Mouse (Mus musculus) forebrain, embryonic 11.5 days (tissue): Measurements from ENCODE around the gene Ccdc60. TPM values are rescaled to one million over a fixed set of nuclear protein-coding genes. Genes with fewer than 3 reads are reported as not detected.
"Not testable (repeated sequence)": the region's sequence is repeated elsewhere in the genome, so short reads cannot be mapped to it uniquely, and the experiment has no call there.

Source experiments
- ATAC-seq: fragments of 200-750 bp; cut with Nextera tagmentation; replicated peaks from 2 replicates; pipeline ENCODE4 v1.8.0; 2017; ENCODE audit warnings: moderate TSS enrichment; ENCODE audit not compliant: low FRiP score
- DNase-seq: peaks from one replicate; pipeline ENCODE4 v3.0.0-alpha.2; 2017; ENCODE audit warnings: low spot score
- H3K27ac ChIP-seq: fragments of 300-500 bp; sonication (generic); 2 replicates; pipeline ENCODE4 v1.5.1; 2014; ENCODE audit warnings: low read depth, low read length
- H3K27me3 ChIP-seq: fragments of 300-500 bp; sonication (generic); 2 replicates; pipeline ENCODE4 v1.6.1; 2014; ENCODE audit warnings: mild to moderate bottlenecking, low read length, mixed read lengths; ENCODE audit not compliant: control insufficient read depth, insufficient read depth
- H3K36me3 ChIP-seq: fragments of 300-500 bp; sonication (generic); 2 replicates; pipeline ENCODE4 v1.6.1; 2014; ENCODE audit warnings: mild to moderate bottlenecking, low read length, moderate library complexity, mixed read lengths; ENCODE audit not compliant: control insufficient read depth, insufficient read depth
- H3K4me1 ChIP-seq: fragments of 300-500 bp; sonication (generic); replicated peaks from 2 replicates; pipeline ENCODE4 v1.6.1; 2014; ENCODE audit warnings: low read length, mixed read lengths; ENCODE audit not compliant: control insufficient read depth, insufficient read depth
- H3K4me2 ChIP-seq: fragments of 300-500 bp; sonication (generic); 2 replicates; pipeline ENCODE4 v1.6.1; 2014; ENCODE audit warnings: low read depth, mild to moderate bottlenecking, low read length, moderate library complexity, mixed read lengths; ENCODE audit not compliant: severe bottlenecking
- H3K4me3 ChIP-seq: fragments of 300-500 bp; sonication (generic); 2 replicates; pipeline ENCODE4 v1.5.1; 2014; ENCODE audit warnings: low read depth, low read length
- H3K9ac ChIP-seq: fragments of 300-500 bp; sonication (generic); 2 replicates; pipeline ENCODE4 v1.6.1; 2014; ENCODE audit warnings: low read length
- H3K9me3 ChIP-seq: fragments of 300-500 bp; sonication (generic); 2 replicates; pipeline ENCODE4 v1.6.1; 2016; ENCODE audit warnings: low read length, mixed read lengths; ENCODE audit not compliant: control insufficient read depth
- WGBS: fragments of 180-500 bp; shearing (Covaris S2); extraction: QIAGEN DNeasy Blood & Tissue Kit; methylation state at CpG from one replicate; pipeline ENCODE4 v1.1.7; 2014; 5-methylcytosine and 5-hydroxymethylcytosine counted together
- polyA plus RNA-seq: library from polyadenylated mRNA; unstranded; fragments of >200 nt; fragmentation: Nextera tagmentation; extraction: Ambion mirVana; gene quantifications from 2 replicates; pipeline ENCODE4 v1.2.1, GENCODE M21; 2014

Ccdc60 gene
- polyA plus RNA-seq, 1 experiment from 2014 or later: 0.92 TPM

- H3K36me3 ChIP-seq: no peaks in the 10 kb centered on the region
- DNase-seq (no peak), ATAC-seq (no peak)
- no peak overlapping the region for H3K4me3 ChIP-seq
- 60% methylated on average over 6 of the region's 6 CpGs for WGBS
- no peak overlapping the region for H3K9ac ChIP-seq
- 0 out of 2 replicates have a peak, but pooled peaks cover 2% of the 10 kb centered on the region for H3K4me1 ChIP-seq
- no peak overlapping the region for H3K27ac ChIP-seq
- no peak overlapping the region for H3K4me2 ChIP-seq
- H3K27me3 ChIP-seq: peaks cover 66% of the 10 kb centered on the region
- H3K9me3 ChIP-seq: peaks cover 3% of the 10 kb centered on the region; the same call in 1 of the 2 replicates
Observed at GRCm38 (mm10) chr5:116309383-116309801, 20.6 kb upstream of the Ccdc60 start.

GRCm38 (mm10) chr5:116305557-116305956 is 16.8 kb upstream of the Ccdc60 start:
- H3K9ac ChIP-seq: no peak overlapping the region
- no peak for DNase-seq
- no peaks in the 10 kb centered on the region for H3K36me3 ChIP-seq
- 79% methylated on average over 4 of the region's 4 CpGs for WGBS
- H3K27me3 ChIP-seq: peaks cover 50% of the 10 kb centered on the region
- H3K4me1 ChIP-seq: no peaks in the 10 kb centered on the region
- no peak overlapping the region for H3K4me2 ChIP-seq
- no peak for ATAC-seq
- peaks cover 3% of the 10 kb centered on the region; the same call in 1 of the 2 replicates for H3K9me3 ChIP-seq
- no peak overlapping the region for H3K4me3 ChIP-seq
- no peak overlapping the region for H3K27ac ChIP-seq

GRCm38 (mm10) chr5:116305146-116305545 is 16.4 kb upstream of the Ccdc60 start:
- not testable (repeated sequence) for H3K4me3 ChIP-seq, DNase-seq, H3K9me3 ChIP-seq, H3K4me1 ChIP-seq, H3K4me2 ChIP-seq, H3K36me3 ChIP-seq, ATAC-seq, H3K27ac ChIP-seq, H3K9ac ChIP-seq
- peaks cover 46% of the 10 kb centered on the region for H3K27me3 ChIP-seq

- whole genome bisulfite sequencing: 87% methylated on average over 9 of the region's 9 CpGs
- no peak for ATAC-seq
- no peaks in the 10 kb centered on the region for H3K4me1 ChIP-seq
Observed at GRCm38 (mm10) chr5:116300984-116301383, 12.2 kb upstream of the Ccdc60 start.

GRCm38 (mm10) chr5:116293501-116293900 is 4.7 kb upstream of the Ccdc60 start:
- DNase-seq (no peak), ATAC-seq (no peak)
- Histone ChIP-seq H3K4me2 (no peak overlapping the region), H3K27me3 (peaks cover 9% of the 10 kb centered on the region; the same call in 1 of the 2 replicates), H3K9me3 (no peaks in the 10 kb centered on the region; the same call in 1 of the 2 replicates), H3K4me3 (no peak overlapping the region), H3K27ac (no peak overlapping the region), H3K4me1 (peaks cover 5% of the 10 kb centered on the region), H3K36me3 (no peaks in the 10 kb centered on the region), H3K9ac (no peak overlapping the region)
- 88% methylated on average over 5 of the region's 5 CpGs for WGBS

More at GRCm38 (mm10) chr5:116300984-116301383, 12.2 kb upstream of the Ccdc60 start:
- H3K9ac ChIP-seq: no peak overlapping the region
- H3K27me3 ChIP-seq: peaks cover 15% of the 10 kb centered on the region
- no peaks in the 10 kb centered on the region; the same call in 1 of the 2 replicates for H3K9me3 ChIP-seq
- H3K27ac ChIP-seq: no peak overlapping the region
- H3K4me2 ChIP-seq: no peak overlapping the region
- H3K36me3 ChIP-seq: no peaks in the 10 kb centered on the region
- DNase-seq: no peak
- no peak overlapping the region for H3K4me3 ChIP-seq

GRCm38 (mm10) chr5:116290584-116290983 is 1.8 kb upstream of the Ccdc60 start:
- Histone ChIP-seq H3K9ac (no peak overlapping the region), H3K27me3 (peaks cover 11% of the 10 kb centered on the region), H3K4me1 (peaks cover 7% of the 10 kb centered on the region), H3K27ac (no peak overlapping the region), H3K4me2 (no peak overlapping the region), H3K36me3 (no peaks in the 10 kb centered on the region), H3K4me3 (no peak overlapping the region), H3K9me3 (no peaks in the 10 kb centered on the region)
- no peak for ATAC-seq
- DNase-seq: no peak
- WGBS: 84% methylated on average over 5 of the region's 5 CpGs

GRCm38 (mm10) chr5:116289897-116290296 is 1.1 kb upstream of the Ccdc60 start:
- Histone ChIP-seq H3K27me3 (peaks cover 11% of the 10 kb centered on the region), H3K9ac (no peak overlapping the region), H3K9me3 (no peaks in the 10 kb centered on the region), H3K4me2 (peak overlapping the region; percentile 44; the same call in 1 of the 2 replicates), H3K4me1 (peaks cover 7% of the 10 kb centered on the region), H3K36me3 (no peaks in the 10 kb centered on the region), H3K4me3 (no peak overlapping the region), H3K27ac (no peak overlapping the region)
- WGBS: 1% methylated on average over 9 of the region's 9 CpGs
- 0 out of 2 replicates have a peak, but pooled peaks have one; percentile 21 for ATAC-seq
- no peak for DNase-seq

- Histone ChIP-seq H3K27ac (no peak overlapping the region), H3K4me1 (peaks cover 7% of the 10 kb centered on the region), H3K9ac (no peak overlapping the region), H3K4me2 (no peak overlapping the region), H3K9me3 (no peaks in the 10 kb centered on the region), H3K36me3 (no peaks in the 10 kb centered on the region), H3K4me3 (no peak overlapping the region), H3K27me3 (peaks cover 17% of the 10 kb centered on the region)
- 36% methylated on average over 10 of the region's 10 CpGs for WGBS
- DNase-seq (no peak), ATAC-seq (no peak)
Observed at GRCm38 (mm10) chr5:116288183-116288582, 602 bp downstream of the Ccdc60 start.

GRCm38 (mm10) chr5:116285532-116286176 is 3.1 kb downstream of the Ccdc60 start:
- no peak for DNase-seq
- H3K27me3 ChIP-seq: peaks cover 18% of the 10 kb centered on the region
- WGBS: 31% methylated on average over 15 of the region's 15 CpGs

More at GRCm38 (mm10) chr5:116285532-116286176, 3.1 kb downstream of the Ccdc60 start:
- Histone ChIP-seq H3K4me3 (no peak overlapping the region), H3K4me1 (peaks cover 7% of the 10 kb centered on the region), H3K36me3 (no peaks in the 10 kb centered on the region), H3K4me2 (no peak overlapping the region), H3K27ac (no peak overlapping the region), H3K9me3 (no peaks in the 10 kb centered on the region), H3K9ac (no peak overlapping the region)
- no peak for ATAC-seq
